8 mouse cellular contexts compared by ENCODE assay signal in the genomic region with DNA sequence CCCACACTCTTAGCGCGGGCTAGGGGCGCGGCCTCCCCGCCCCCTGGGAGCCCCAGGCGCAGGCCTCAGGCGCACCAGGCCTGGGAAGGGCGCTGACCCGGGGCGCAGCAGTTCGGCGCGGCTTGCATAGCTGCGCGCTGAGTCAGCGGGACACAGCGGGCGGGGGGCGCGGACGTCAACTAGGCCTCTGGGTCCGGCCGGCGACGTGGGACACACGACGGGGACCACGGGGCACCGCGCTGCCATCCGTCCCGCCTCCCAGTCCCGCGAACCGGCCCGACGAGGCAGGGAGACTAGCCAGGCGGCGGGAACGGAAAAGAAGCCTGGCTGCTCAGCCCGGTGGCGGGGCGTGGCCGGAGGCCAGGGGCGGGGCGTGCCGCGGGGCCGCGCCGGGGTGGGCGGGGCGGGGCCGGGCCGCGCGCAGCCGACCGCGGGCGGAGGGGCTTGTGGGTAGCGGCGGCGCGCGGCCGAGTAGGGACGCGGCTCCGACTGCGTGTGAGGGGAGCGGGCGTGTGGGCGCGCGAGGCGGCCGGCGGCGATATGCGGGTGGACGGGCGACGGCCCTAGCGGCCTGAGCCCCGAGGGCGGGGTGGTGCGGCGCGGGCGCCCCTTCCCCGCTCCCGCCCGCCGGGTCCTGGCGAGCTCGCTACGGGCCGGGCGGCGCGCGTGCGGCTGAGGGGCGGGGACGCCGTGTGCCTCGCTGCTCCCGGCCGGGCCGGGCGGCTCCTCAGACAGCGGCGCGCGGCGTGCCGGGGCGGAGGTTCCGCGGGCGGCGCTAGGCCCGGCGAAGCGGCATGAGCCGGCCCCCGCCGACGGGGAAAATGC. TPM values are rescaled to one million over a fixed set of nuclear protein-coding genes. Genes with fewer than 3 reads are reported as not detected.
DNase-seq lines count a peak whose midpoint lies in the region; ATAC-seq and TF ChIP-seq lines count a peak whose summit lies in the region.

A gene (plus strand): TSS at position 500 of the 825 bp plus-strand sequence.

- peak within 1 kb of the TSS; percentile 85 for H3K9ac ChIP-seq in forebrain, embryonic 12.5 days
- peak within 1 kb of the TSS; percentile 99 for H3K9ac ChIP-seq in heart, embryonic 16.5 days (ENCODE audit: low read length)
- peak within 1 kb of the TSS; percentile 97 for H3K9ac ChIP-seq in liver, embryonic 16.5 days (ENCODE audit: low read depth, low read length)
- H3K9ac ChIP-seq in neural tube, embryonic 11.5 days (ENCODE audit: low read length) = peak within 1 kb of the TSS; percentile 91
- peak within 1 kb of the TSS; percentile 87 for H3K9ac ChIP-seq in stomach, embryonic 15.5 days

- peak within 1 kb of the TSS; percentile 95 for H3K27ac ChIP-seq in forebrain, embryonic 12.5 days
- peak within 1 kb of the TSS; percentile 95 for H3K27ac ChIP-seq in heart, embryonic 16.5 days (ENCODE audit: low read length)
- H3K27ac ChIP-seq in liver, embryonic 16.5 days (ENCODE audit: low read length) = peak within 1 kb of the TSS; percentile 92
- peak within 1 kb of the TSS; percentile 91 for H3K27ac ChIP-seq in neural tube, embryonic 11.5 days (ENCODE audit: low read depth, low read length)
- peak within 1 kb of the TSS; percentile 98 for H3K27ac ChIP-seq in stomach, embryonic 15.5 days

- peak; percentile 76 for DNase-seq in c-Kit-positive CD71-positive TER-119-positive erythroid progenitor cells, embryonic 14.5 days (ENCODE audit: low spot score)
- peak; percentile 89 to 93 for DNase-seq in kidney, postnatal 25 days
- peak; percentile 86 for DNase-seq in neural tube, embryonic 11.5 days (ENCODE audit: low spot score)

- no peaks in the 10 kb centered on the region for H3K9me3 ChIP-seq in E14TG2a.4 (ENCODE audit: low read length)
- no peaks in the 10 kb centered on the region for H3K9me3 ChIP-seq in forebrain, embryonic 12.5 days
- H3K9me3 ChIP-seq in heart, embryonic 16.5 days (replicated peaks; ENCODE audit: control insufficient read depth, low read length) = no peaks in the 10 kb centered on the region
- no peaks in the 10 kb centered on the region for H3K9me3 ChIP-seq in liver, embryonic 16.5 days (replicated peaks; ENCODE audit: control insufficient read depth, low read length)
- no peaks in the 10 kb centered on the region for H3K9me3 ChIP-seq in neural tube, embryonic 11.5 days (ENCODE audit: control insufficient read depth, low read length)
- no peaks in the 10 kb centered on the region for H3K9me3 ChIP-seq in stomach, embryonic 15.5 days

- H3K36me3 ChIP-seq in E14TG2a.4 (ENCODE audit: insufficient read depth, low read length) = no peaks in the 10 kb centered on the region
- no peaks in the 10 kb centered on the region for H3K36me3 ChIP-seq in forebrain, embryonic 12.5 days (replicated peaks)
- H3K36me3 ChIP-seq in heart, embryonic 16.5 days (ENCODE audit: control insufficient read depth, insufficient read depth) = no peaks in the 10 kb centered on the region
- H3K36me3 ChIP-seq in liver, embryonic 16.5 days (ENCODE audit: control insufficient read depth, insufficient read depth) = no peaks in the 10 kb centered on the region
- no peaks in the 10 kb centered on the region for H3K36me3 ChIP-seq in neural tube, embryonic 11.5 days (ENCODE audit: control insufficient read depth, insufficient read depth, low read length)
- no peaks in the 10 kb centered on the region for H3K36me3 ChIP-seq in stomach, embryonic 15.5 days

- TF ChIP-seq CTCF in E14TG2a.4 (conservative IDR thresholded peaks at IDR 0.05; ENCODE audit: low read length) = no peak

- peaks cover 54% of the 10 kb centered on the region for H3K4me1 ChIP-seq in E14TG2a.4 (replicated peaks; ENCODE audit: low read depth, low read length)
- peaks cover 25% of the 10 kb centered on the region for H3K4me1 ChIP-seq in forebrain, embryonic 12.5 days
- H3K4me1 ChIP-seq in heart, embryonic 16.5 days (ENCODE audit: control insufficient read depth, insufficient read depth, low read length) = peaks cover 25% of the 10 kb centered on the region
- peaks cover 31% of the 10 kb centered on the region for H3K4me1 ChIP-seq in liver, embryonic 16.5 days (ENCODE audit: control insufficient read depth, low read depth, low read length)
- 0 out of 2 replicates have a peak, but pooled peaks cover 2% of the 10 kb centered on the region for H3K4me1 ChIP-seq in neural tube, embryonic 11.5 days (ENCODE audit: control insufficient read depth, insufficient read depth, low read length)
- peaks cover 12% of the 10 kb centered on the region; the same call in 1 of the 2 replicates for H3K4me1 ChIP-seq in stomach, embryonic 15.5 days

- WGBS in forebrain, embryonic 12.5 days = under 1% methylated on average over 81 of the region's 130 CpGs
- under 1% methylated on average over 71 of the region's 130 CpGs for WGBS in heart, embryonic 16.5 days
- under 1% methylated on average over 94 of the region's 130 CpGs for WGBS in liver, embryonic 16.5 days (ENCODE audit: insufficient replicate concordance)
- under 1% methylated on average over 65 of the region's 130 CpGs for WGBS in neural tube, embryonic 11.5 days
- WGBS in stomach, embryonic 15.5 days = under 1% methylated on average over 78 of the region's 130 CpGs

- peak; percentile 94 for ATAC-seq in forebrain, embryonic 12.5 days (ENCODE audit: low FRiP score)
- ATAC-seq in heart, embryonic 16.5 days (replicated peaks; ENCODE audit: extremely low read depth, insufficient read depth, low FRiP score) = peak; percentile 92
- ATAC-seq in liver, embryonic 16.5 days (ENCODE audit: low read depth) = peak; percentile 91
- ATAC-seq in neural tube, embryonic 11.5 days (ENCODE audit: insufficient read depth, low FRiP score, low TSS enrichment) = peak; percentile 90
- peak; percentile 91 for ATAC-seq in stomach, embryonic 15.5 days (ENCODE audit: insufficient read depth, low FRiP score, low read depth)

- H3K27me3 ChIP-seq in E14TG2a.4 (ENCODE audit: insufficient read depth, low read length) = peaks cover 11% of the 10 kb centered on the region; the same call in 1 of the 2 replicates
- no peaks in the 10 kb centered on the region for H3K27me3 ChIP-seq in forebrain, embryonic 12.5 days
- H3K27me3 ChIP-seq in heart, embryonic 16.5 days (ENCODE audit: control insufficient read depth, insufficient read depth, low read length) = no peaks in the 10 kb centered on the region
- no peaks in the 10 kb centered on the region for H3K27me3 ChIP-seq in liver, embryonic 16.5 days (ENCODE audit: control insufficient read depth, insufficient read depth, low read depth, low read length)
- H3K27me3 ChIP-seq in neural tube, embryonic 11.5 days (ENCODE audit: control insufficient read depth, insufficient read depth, low read length) = no peaks in the 10 kb centered on the region
- H3K27me3 ChIP-seq in stomach, embryonic 15.5 days (replicated peaks) = no peaks in the 10 kb centered on the region

- H3K4me2 ChIP-seq in forebrain, embryonic 12.5 days = peak within 1 kb of the TSS; percentile 86
- peak within 1 kb of the TSS; percentile 81 for H3K4me2 ChIP-seq in heart, embryonic 16.5 days (ENCODE audit: low read depth, low read length)
- peak within 1 kb of the TSS; percentile 86 for H3K4me2 ChIP-seq in liver, embryonic 16.5 days (ENCODE audit: low read depth, low read length)
- H3K4me2 ChIP-seq in neural tube, embryonic 11.5 days (ENCODE audit: low read depth) = peak within 1 kb of the TSS; percentile 86
- peak within 1 kb of the TSS; percentile 80 for H3K4me2 ChIP-seq in stomach, embryonic 15.5 days

- peak within 1 kb of the TSS; percentile 90 for H3K4me3 ChIP-seq in E14TG2a.4 (replicated peaks; ENCODE audit: low read length)
- H3K4me3 ChIP-seq in forebrain, embryonic 12.5 days (replicated peaks) = peak within 1 kb of the TSS; percentile 91
- peak within 1 kb of the TSS; percentile 99 for H3K4me3 ChIP-seq in heart, embryonic 16.5 days (ENCODE audit: low read length)
- peak within 1 kb of the TSS; percentile 97 for H3K4me3 ChIP-seq in liver, embryonic 16.5 days (ENCODE audit: low read depth, low read length)
- peak within 1 kb of the TSS; percentile 87 for H3K4me3 ChIP-seq in neural tube, embryonic 11.5 days (ENCODE audit: low read depth, low read length)
- peak within 1 kb of the TSS; percentile 62 for H3K4me3 ChIP-seq in stomach, embryonic 15.5 days (replicated peaks)

RNA-seq across cellular contexts. Expression of the gene that starts here (rescaled TPM):
- 21.0 and 22.9 TPM in 2 replicates for polyA plus RNA-seq in forebrain, embryonic 12.5 days (2016; fragmentation: Nextera tagmentation; extraction: Ambion mirVana)
- 16.8 and 20.4 TPM in 2 replicates for polyA plus RNA-seq in heart, embryonic 16.5 days (2015; fragmentation: Nextera tagmentation; extraction: Ambion mirVana)
- 4.3 TPM in 2 replicates for polyA plus RNA-seq in liver, embryonic 16.5 days (2015; fragmentation: Nextera tagmentation; extraction: Ambion mirVana)
- polyA plus RNA-seq in neural tube, embryonic 11.5 days (2014; fragmentation: Nextera tagmentation; extraction: Ambion mirVana) = 14.8 and 15.0 TPM in 2 replicates
- polyA plus RNA-seq in stomach, embryonic 15.5 days (2015; fragmentation: Nextera tagmentation; extraction: Ambion mirVana) = 20.5 and 21.7 TPM in 2 replicates

Comparison
In these comparisons a context has a peak if more than half of its experiments do, and no peak if none do; other contexts are left out.
1. Peak in every context shown above with its lines: DNase-seq, ATAC-seq, H3K4me3 ChIP-seq and H3K27ac ChIP-seq.